Mouse (Mus musculus) liver, embryonic 14.5 days (tissue): Measurements from ENCODE around the gene Asic1.

Source experiments
- CTCF ChIP-seq: IDR thresholded peaks from 2 replicates; pipeline ENCODE4 v1.5.1; 2016; ENCODE audit warnings: antibody characterized with exemption, low read depth, control low read depth
- EP300 ChIP-seq: IDR thresholded peaks from 2 replicates; pipeline ENCODE4 v1.6.1; 2016; ENCODE audit warnings: antibody characterized with exemption, low read depth

GRCm38 (mm10) chr15:99674866-99675265 lies 4.7 kb downstream of the Asic1 start:
- no peak for TF ChIP-seq CTCF
- TF ChIP-seq EP300, result no peak
